Mouse (Mus musculus): Measurements from ENCODE around the gene Stk40. TPM values are rescaled to one million over a fixed set of nuclear protein-coding genes. Genes with fewer than 3 reads are reported as not detected.
A peak's percentile ranks its signal among the peaks of the same experiment; 100 is the strongest.

Gene Stk40
- total RNA-seq, 2 experiments from 2014 or later = 25.9 to 30.5 TPM

GRCm38 (mm10) chr4:126120052-126120451 lies 16.3 kb downstream of the Stk40 start:
- DNase-seq (ENCODE audit: low spot score in 2 of 2) = no peak

- DNase-seq (ENCODE audit: low spot score in 2 of 2) = no peak
Measured at GRCm38 (mm10) chr4:126120506-126120905, 16.7 kb downstream of the Stk40 start.

- no peak for DNase-seq (ENCODE audit: low spot score in 2 of 2)
Measured at GRCm38 (mm10) chr4:126123309-126124040, 19.7 kb downstream of the Stk40 start.

GRCm38 (mm10) chr4:126130502-126130901 lies 26.7 kb downstream of the Stk40 start:
- DNase-seq (ENCODE audit: low spot score in 2 of 2) = no peak

- no peak for DNase-seq (ENCODE audit: low spot score in 2 of 2)
Measured at GRCm38 (mm10) chr4:126131290-126132121, 27.7 kb downstream of the Stk40 start.

- DNase-seq (ENCODE audit: low spot score in 2 of 2) = no peak
Measured at GRCm38 (mm10) chr4:126132636-126133264, 29.0 kb downstream of the Stk40 start.

- no peak for DNase-seq (ENCODE audit: low spot score in 2 of 2)
Measured at GRCm38 (mm10) chr4:126134236-126134635, 30.5 kb downstream of the Stk40 start.

- DNase-seq (ENCODE audit: low spot score in 2 of 2) = no peak
Measured at GRCm38 (mm10) chr4:126134639-126135038, 30.9 kb downstream of the Stk40 start.

- no peak for DNase-seq (ENCODE audit: low spot score in 2 of 2)
Measured at GRCm38 (mm10) chr4:126137773-126138172, 34.0 kb downstream of the Stk40 start.

GRCm38 (mm10) chr4:126141021-126141420 lies 37.3 kb downstream of the Stk40 start:
- no peak for DNase-seq (ENCODE audit: low spot score in 2 of 2)

GRCm38 (mm10) chr4:126145396-126145795 lies 41.6 kb downstream of the Stk40 start:
- DNase-seq (ENCODE audit: low spot score in 2 of 2) = no peak

- no peak for DNase-seq (ENCODE audit: low spot score in 2 of 2)
Measured at GRCm38 (mm10) chr4:126146974-126147532, 43.3 kb downstream of the Stk40 start.

GRCm38 (mm10) chr4:126147533-126148160 lies 43.9 kb downstream of the Stk40 start, which contains the start of gene Eva1b:
Gene Eva1b, plus strand, starts transcription at chr4:126147744.
- no peak for DNase-seq (ENCODE audit: low spot score in 2 of 2)

- no peak for DNase-seq (ENCODE audit: low spot score in 2 of 2)
Measured at GRCm38 (mm10) chr4:126148161-126148961, 44.6 kb downstream of the Stk40 start.

- DNase-seq (ENCODE audit: low spot score in 2 of 2) = no peak
Measured at GRCm38 (mm10) chr4:126149041-126149676, 45.4 kb downstream of the Stk40 start.

- DNase-seq (ENCODE audit: low spot score in 2 of 2) = no peak
Measured at GRCm38 (mm10) chr4:126149798-126150197, 46.0 kb downstream of the Stk40 start.

GRCm38 (mm10) chr4:126150297-126150948 lies 46.7 kb downstream of the Stk40 start:
- peak in 1 of 2 experiments; percentile 51 for DNase-seq (ENCODE audit: low spot score in 2 of 2)

GRCm38 (mm10) chr4:126150949-126151320 lies 47.2 kb downstream of the Stk40 start:
- no peak for DNase-seq (ENCODE audit: low spot score in 2 of 2)
